Mouse (Mus musculus) adrenal gland, postnatal 10 days (tissue): Measurements from ENCODE around the gene Bcl11a. TPM values are rescaled to one million over a fixed set of nuclear protein-coding genes. Genes with fewer than 3 reads are reported as not detected.

Experiments used
- DNase-seq: peaks from one replicate; pipeline ENCODE4 v3.0.0; 2021; ENCODE audit warnings: mixed read lengths
- total RNA-seq, 2 experiments: library from RNA; stranded (reverse); gene quantifications; 2 replicates each; pipeline ENCODE4 v1.2.3; 2021

Bcl11a gene
- total RNA-seq, 2 experiments from 2014 or later = 3.3 to 4.8 TPM

- DNase-seq = peak; percentile 53
These were observed 1.8 kb downstream of the Bcl11a start for GRCm38 (mm10) chr11:24079392-24080391.

- DNase-seq = peak; percentile 41
These were observed 2.7 kb downstream of the Bcl11a start for GRCm38 (mm10) chr11:24080541-24080940.

GRCm38 (mm10) chr11:24081016-24081686 lies 3.3 kb downstream of the Bcl11a start:
- peak; percentile 74 for DNase-seq

- peak; percentile 65 for DNase-seq
These were observed 4.0 kb downstream of the Bcl11a start for GRCm38 (mm10) chr11:24081687-24082384.

GRCm38 (mm10) chr11:24082385-24083075 lies 4.7 kb downstream of the Bcl11a start:
- no peak for DNase-seq

GRCm38 (mm10) chr11:24083076-24083405 lies 5.2 kb downstream of the Bcl11a start:
- DNase-seq = no peak

GRCm38 (mm10) chr11:24083423-24083822 lies 5.6 kb downstream of the Bcl11a start:
- DNase-seq = no peak

GRCm38 (mm10) chr11:24084077-24084476 lies 6.2 kb downstream of the Bcl11a start:
- no peak for DNase-seq

DNA sequence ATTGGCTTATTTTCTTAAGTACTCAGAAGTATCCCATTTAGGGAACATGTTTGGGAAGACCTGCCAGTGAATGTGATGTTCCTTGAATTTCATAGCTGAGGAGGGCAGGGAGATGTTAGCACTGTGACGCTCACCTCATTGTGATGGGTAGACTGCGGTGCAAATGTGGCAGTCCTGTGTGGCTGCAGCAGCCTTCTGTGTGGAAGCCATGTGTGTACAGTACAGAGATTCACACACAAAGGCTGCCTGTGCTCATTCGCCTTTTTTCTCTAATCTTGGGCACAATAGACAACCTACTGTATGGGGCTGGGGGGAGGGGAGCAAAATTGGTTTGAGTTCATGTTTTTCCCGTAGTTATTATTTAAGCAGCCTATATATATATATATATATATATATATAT lies 6.7 kb downstream of the Bcl11a start:
- no peak for DNase-seq

DNA sequence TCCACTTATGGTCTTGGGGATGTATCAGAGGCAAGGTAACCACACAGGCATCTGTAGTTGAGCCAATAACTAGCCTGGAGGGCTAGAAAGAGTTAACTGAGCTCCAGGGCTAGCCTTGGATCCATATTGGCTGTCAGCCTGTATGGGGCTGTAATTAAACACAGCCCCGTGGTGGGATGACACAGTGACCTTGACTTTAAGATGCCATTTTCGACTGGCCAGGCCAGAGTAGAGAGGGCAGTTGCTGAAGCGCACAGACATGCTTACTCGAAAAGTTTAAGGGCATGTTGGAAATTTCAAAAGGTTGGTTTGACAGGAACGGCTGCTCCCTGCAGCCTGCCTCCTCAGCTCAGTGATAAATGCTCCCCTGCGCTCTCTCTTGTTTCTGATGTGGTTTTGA lies 8.1 kb downstream of the Bcl11a start:
- DNase-seq = no peak

DNA sequence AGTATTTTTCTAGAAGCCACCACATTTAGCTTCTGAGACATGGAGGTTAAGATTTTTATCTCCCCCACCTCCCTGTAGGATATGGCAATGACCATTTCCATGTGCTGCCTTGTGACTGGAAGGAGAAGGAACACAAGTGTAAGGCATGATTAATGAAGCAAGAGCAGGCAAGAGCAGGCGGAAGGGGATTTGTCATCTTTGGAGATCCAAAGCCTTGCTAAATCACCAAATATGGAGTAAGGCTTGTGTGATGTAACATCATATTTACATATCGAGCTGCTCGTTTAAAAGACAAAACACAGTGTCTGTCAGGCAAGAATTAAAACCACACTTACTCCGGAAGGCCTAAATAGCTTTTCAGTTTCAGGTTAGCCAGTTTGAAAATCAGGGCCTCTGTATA lies 9.2 kb downstream of the Bcl11a start:
- DNase-seq = no peak

DNA sequence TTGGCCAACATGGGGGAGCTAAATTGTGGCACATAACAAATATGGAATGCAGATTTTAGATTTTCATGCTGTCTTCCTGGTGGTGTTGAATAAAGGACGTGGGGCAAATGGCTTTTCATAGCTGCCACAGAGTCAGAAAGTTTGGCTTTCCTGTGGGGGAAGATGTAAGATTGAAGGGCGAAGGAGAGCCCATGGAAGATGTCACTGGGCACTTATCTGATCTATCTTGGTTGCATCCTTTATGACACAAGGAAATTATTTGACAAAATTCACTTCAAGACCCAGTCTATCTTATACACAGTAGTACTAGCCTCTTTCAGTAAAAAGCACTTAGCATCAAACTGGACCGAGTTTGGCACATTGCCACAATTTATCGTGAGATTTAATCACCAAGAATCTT lies 12.6 kb downstream of the Bcl11a start:
- no peak for DNase-seq

DNA sequence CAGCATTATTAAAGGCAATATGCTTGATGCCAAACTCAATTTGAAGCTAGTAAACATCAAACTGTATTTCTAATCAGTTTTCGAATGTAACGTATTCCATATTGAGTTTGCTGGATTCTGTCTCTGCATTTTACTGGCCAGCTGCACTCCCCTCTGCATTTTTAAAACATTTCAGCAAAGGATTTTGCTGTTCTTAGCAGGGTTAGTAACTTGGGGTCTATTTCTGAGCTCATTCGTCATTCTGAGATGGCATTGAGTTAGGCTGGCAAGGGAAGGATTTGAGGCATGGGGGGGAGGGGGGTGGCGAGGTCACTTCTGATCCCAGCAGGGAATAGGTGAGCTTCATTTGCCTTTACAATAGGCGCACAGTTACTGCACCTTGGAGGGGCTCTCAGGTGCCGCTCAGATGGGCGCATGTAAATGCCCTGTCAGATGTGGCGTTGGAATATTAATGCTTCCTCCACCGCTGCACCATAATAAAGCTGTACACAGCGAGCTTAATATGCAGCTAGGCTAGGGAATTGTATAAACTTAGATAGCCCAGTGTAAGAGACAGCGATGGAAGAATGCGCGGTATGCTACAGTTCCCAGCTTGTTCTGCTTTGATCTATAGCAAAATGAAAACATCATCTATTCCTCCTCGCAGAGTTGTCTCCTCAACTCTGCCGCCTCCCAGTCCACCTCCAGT lies 13.7 kb downstream of the Bcl11a start:
- no peak for DNase-seq

GRCm38 (mm10) chr11:24092618-24093017 lies 14.8 kb downstream of the Bcl11a start:
- DNase-seq = no peak

- no peak for DNase-seq
These were observed 16.2 kb downstream of the Bcl11a start for GRCm38 (mm10) chr11:24094086-24094487.

- DNase-seq = no peak
These were observed 17.4 kb downstream of the Bcl11a start for GRCm38 (mm10) chr11:24095236-24095635.

GRCm38 (mm10) chr11:24095656-24096353 lies 17.9 kb downstream of the Bcl11a start:
- no peak for DNase-seq

- no peak for DNase-seq
These were observed 18.6 kb downstream of the Bcl11a start for GRCm38 (mm10) chr11:24096483-24096882.

DNA sequence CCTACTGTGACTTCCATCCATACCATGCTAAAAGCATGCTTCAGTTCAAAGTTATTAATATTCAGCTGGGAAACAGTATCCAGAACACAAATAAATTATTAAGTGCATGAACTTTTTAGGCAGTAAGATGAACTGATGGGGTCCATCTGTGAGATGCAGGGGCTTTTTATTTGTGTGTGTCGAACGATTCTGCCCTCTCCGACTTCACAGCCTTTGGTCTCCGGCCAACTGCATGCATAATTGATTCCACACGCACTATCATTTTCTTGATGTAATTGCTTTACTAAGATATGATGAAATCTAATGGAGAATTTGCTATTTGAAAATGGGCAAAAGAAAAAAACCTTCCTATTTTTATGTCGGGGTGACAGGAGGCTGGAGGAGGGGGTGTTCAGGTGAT lies 19.2 kb downstream of the Bcl11a start:
- no peak for DNase-seq

GRCm38 (mm10) chr11:24098069-24098468 lies 20.2 kb downstream of the Bcl11a start:
- no peak for DNase-seq

DNA sequence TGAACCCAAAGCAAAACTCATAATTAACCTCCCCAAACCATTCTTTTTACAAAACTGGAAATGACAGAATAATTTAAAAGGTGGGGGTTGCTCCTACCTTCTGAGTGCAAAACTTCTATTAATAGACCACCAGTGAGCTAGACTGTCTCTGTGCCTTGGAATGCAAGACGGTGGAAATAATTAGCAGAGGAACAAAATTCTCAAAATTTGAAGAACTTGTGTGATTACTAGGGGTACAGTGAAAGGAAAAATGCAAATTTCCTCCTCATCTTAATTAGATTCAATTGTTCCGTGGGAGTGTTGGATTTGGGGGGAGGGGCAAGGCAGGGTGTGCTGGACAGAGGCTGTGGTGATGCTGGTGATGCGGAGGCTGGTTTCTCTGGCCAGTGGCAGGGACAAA lies 20.8 kb downstream of the Bcl11a start:
- DNase-seq = no peak
